Mouse (Mus musculus): ENCODE measurements around the gene 1110059E24Rik. TPM values are rescaled to one million over a fixed set of nuclear protein-coding genes. Genes with fewer than 3 reads are reported as not detected.
A peak's percentile ranks its signal among the peaks of the same experiment; 100 is the strongest.
"Not testable (repeated sequence)": the region's sequence is repeated elsewhere in the genome, so short reads cannot be mapped to it uniquely, and the experiment has no call there.

The 1110059E24Rik gene
- total RNA-seq, 1 experiment from 2014 or later = 68.2 TPM

DNA sequence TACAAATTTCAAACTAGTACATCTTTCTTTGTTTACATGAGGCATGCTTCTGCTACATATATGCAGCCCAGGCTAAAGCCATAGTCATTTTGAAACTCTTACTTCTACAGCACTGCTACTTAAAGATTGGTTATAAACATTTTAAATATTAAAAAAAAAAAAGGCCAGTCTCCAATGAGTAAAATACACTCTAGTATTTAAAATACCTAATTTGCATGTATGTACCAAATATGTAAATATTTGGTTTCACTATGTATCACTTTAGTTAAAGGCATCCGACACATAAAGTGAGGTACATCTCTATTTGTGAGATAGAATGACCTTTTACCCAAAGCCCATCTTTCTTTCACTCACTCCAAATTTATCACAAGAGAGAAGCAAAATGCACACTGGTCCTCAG is 23.7 kb downstream of the 1110059E24Rik start:
- ATAC-seq (replicated peaks; ENCODE audit: insufficient number of reproducible peaks, low FRiP score, low TSS enrichment, poor library complexity, severe bottlenecking) = no peak

DNA sequence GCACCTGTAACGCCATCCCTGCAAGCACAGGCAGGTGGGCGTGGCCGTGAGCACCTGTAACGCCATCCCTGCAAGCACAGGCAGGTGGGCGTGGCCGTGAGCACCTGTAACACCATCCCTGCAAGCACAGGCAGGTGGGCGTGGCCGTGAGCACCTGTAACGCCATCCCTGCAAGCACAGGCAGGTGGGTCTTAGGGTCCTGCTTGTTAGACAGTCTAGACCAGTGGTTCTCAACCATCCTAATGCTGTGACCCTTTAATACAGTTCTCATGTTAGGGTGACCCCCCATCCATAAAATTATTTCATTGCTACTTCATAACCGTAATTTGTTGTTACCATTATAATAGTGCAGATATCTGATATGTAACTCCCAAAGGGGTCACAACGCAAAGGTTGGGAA is 24.3 kb downstream of the 1110059E24Rik start:
- ATAC-seq (replicated peaks; ENCODE audit: insufficient number of reproducible peaks, low FRiP score, low TSS enrichment, poor library complexity, severe bottlenecking) = not testable (repeated sequence)

DNA sequence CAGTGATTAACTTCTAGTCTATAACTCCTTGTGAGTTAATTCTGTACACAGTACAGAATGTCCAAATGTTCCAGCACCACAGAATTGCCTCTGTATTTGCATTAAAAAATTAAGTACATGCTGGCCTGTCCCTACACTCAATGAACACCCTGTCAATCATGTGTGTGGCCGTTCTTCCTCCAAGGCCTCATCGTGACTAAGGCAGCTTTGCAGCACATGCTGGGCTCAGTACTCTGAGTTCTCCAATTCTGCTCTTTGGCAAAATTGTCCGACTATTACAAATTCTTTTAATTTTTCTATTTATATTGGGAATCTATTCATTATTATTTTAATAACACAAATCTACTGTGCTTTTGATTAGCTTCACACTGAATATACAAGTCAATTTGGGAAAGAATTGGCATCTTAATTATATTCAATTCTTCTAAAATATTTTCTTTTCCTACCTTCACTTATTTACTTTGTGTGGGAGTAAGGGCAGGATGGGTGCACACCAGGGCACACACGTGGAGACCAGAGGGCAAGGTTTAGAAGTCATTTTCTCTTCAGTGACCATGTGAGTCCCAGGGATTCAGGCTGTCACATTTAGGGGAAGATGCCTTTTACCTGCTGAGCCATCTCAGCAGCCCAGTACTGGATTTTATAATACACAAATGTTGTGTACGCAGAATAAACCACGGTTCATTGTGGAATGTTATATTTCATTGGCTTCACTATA is 26.3 kb downstream of the 1110059E24Rik start:
- no peak for ATAC-seq (replicated peaks; ENCODE audit: insufficient number of reproducible peaks, low FRiP score, low TSS enrichment, poor library complexity, severe bottlenecking)

DNA sequence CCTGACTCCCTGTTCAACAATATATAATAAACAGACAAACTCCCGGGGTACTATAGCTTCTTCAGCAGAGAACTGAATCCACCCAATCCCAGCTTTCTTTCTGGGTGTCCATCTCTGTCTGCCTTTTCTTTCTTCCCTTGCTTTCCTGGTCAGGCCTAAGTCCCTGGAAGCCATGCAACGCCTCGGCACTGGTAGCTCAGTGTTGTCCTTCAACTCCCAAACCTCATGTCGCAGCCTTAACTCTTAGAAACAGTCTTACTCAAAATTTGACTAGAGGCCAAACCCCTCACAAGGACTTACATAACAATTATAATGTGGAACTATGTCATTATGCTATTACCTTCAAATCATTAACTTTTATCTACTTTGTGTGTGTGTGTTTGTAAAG is 28.6 kb downstream of the 1110059E24Rik start:
- no peak for ATAC-seq (replicated peaks; ENCODE audit: insufficient number of reproducible peaks, low FRiP score, low TSS enrichment, poor library complexity, severe bottlenecking)

DNA sequence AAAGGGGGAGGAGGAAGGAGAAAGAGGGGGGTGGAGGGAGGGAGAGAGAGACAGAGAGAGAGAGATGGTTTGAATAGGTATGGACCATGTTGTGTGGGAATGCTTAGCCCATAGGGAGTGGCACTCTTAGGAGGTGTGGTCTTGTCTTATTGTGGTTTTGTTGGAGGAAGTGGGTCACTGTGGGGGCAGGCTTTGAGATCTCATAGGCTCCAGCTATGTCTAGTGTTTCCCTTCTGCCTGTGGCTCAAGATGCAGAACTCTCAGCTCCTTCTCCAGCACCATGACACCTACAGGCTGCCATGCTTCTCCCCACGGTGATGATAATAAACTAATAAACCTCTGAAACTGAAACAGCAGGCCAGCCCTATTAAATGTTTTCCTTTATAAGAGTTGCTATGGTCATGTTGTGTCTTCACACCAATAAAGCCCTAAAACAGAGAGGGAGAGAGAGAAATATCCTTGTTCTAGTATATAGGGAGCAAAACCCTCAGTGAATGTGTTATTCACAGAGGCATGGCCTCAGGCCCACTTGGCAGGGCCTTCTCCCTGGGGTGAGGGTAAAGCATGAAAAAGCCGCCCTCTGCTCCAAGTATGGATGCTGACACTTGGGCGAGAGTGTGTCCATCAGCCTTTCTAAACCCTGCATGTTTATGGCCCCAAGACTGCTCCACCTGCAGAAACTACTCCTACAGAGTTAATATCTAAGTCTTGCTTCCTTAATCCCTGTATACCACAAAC is 29.2 kb downstream of the 1110059E24Rik start:
- ATAC-seq (replicated peaks; ENCODE audit: insufficient number of reproducible peaks, low FRiP score, low TSS enrichment, poor library complexity, severe bottlenecking) = peak; percentile 70

DNA sequence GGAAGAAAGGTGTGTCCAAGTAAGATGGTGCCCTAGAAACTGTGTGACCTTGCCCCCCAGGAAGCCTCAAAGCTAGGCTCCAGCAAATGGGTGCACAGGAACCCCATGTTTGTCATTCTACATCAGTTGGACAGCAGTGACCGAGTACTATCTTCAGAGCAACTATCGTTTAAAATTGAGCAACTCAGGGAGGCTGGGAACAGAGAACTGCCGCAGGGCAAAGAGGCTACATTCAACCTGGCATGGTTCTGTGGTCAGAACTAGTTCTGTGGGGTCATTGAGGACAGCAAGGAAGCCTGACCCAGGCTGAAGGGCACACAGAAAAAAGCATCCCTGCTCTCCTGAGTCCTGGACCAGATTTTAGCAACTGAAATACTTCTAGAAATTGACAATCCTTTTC is 37.0 kb downstream of the 1110059E24Rik start:
- no peak for ATAC-seq (replicated peaks; ENCODE audit: insufficient number of reproducible peaks, low FRiP score, low TSS enrichment, poor library complexity, severe bottlenecking)

GRCm38 (mm10) chr19:21611725-21612575 is 40.8 kb downstream of the 1110059E24Rik start:
- ATAC-seq (replicated peaks; ENCODE audit: insufficient number of reproducible peaks, low FRiP score, low TSS enrichment, poor library complexity, severe bottlenecking) = no peak

- ATAC-seq (replicated peaks; ENCODE audit: insufficient number of reproducible peaks, low FRiP score, low TSS enrichment, poor library complexity, severe bottlenecking) = no peak
Measured at GRCm38 (mm10) chr19:21611297-21611696, 41.5 kb downstream of the 1110059E24Rik start.

DNA sequence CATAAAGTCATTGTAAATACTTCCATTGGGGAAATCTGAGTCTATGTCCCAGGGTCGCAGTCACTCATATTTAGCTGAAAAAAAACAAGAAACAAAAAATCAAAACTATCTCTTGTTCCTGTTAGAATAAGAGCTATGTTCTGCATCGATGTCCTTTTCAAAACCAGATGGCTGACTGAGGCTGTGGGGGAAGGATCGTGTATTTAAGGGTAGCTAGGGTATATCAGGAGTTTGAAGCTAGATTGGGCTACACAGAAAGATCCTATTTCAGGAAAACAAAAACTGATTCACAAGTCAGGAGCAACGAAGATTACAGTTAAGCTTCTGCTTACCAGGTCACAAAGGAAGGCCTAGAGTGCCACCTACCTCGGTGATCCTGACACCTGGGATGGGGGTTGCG is 42.5 kb downstream of the 1110059E24Rik start:
- ATAC-seq (replicated peaks; ENCODE audit: insufficient number of reproducible peaks, low FRiP score, low TSS enrichment, poor library complexity, severe bottlenecking) = no peak

DNA sequence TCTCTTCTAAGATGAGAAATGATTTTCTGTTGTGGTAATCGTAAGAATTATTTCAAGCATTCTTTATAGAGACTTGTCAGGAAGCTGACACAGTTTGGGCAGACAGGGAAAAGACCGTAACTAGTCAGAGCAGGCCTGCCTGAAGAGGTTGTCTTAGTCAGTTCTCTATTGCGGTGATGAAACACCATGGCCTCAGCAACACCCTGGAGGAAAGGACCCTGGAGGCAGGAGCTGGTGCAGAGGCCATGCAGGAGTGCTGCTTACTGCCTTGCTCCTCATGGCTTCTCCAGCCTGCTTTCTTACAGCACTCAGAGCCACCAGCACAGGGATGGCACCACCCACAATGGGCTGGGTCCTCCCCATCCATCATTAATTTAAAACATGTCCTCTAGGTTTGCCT is 47.5 kb downstream of the 1110059E24Rik start:
- ATAC-seq (replicated peaks; ENCODE audit: insufficient number of reproducible peaks, low FRiP score, low TSS enrichment, poor library complexity, severe bottlenecking) = no peak

DNA sequence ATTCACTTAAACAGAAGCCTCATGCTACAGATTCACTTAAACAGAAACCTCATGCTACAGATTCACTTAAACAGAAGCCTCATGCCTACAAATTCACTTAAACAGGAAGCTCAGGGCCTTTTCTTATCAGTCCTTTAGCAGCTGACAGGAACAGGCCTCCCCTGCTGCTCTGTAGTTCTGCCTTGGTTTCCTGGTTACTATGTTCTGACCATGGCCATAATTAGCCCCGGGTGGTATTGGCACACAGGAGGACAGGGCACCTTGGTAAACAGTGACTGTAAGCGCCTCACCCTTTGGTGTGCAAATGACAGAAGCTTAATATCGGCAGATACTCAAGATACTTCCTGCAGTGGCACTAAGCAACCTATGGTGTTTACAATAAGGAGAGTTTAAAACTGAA is 48.9 kb downstream of the 1110059E24Rik start:
- ATAC-seq (replicated peaks; ENCODE audit: insufficient number of reproducible peaks, low FRiP score, low TSS enrichment, poor library complexity, severe bottlenecking) = no peak

DNA sequence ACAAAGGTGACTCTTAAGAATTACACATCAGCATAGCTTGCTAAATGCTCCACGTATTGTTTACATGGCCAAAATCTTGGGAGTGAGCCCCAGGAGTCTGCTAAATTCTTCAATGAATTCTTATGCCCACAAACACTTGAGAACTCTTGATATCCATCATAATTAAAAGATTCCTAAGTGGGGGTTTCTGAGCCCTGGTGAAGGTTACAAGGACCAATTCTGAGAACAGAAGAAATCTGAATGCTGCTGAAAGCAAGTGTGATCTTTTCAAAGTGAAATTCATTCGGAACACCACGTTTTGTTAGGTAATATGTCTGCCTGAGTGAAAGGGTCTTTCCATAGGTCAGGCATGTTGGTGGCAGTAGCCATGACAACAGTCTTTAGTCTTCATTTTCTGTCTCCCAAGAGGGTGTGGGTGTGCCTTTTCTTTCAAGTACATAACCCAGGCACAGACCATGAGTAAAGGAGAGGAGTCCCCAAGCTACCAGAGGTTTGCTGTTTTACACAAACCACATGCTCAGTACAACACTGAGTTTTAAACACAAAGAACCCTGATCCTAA is 51.2 kb downstream of the 1110059E24Rik start:
- ATAC-seq (replicated peaks; ENCODE audit: insufficient number of reproducible peaks, low FRiP score, low TSS enrichment, poor library complexity, severe bottlenecking) = no peak

GRCm38 (mm10) chr19:21598659-21599352 is 54.0 kb downstream of the 1110059E24Rik start:
- no peak for ATAC-seq (replicated peaks; ENCODE audit: insufficient number of reproducible peaks, low FRiP score, low TSS enrichment, poor library complexity, severe bottlenecking)

DNA sequence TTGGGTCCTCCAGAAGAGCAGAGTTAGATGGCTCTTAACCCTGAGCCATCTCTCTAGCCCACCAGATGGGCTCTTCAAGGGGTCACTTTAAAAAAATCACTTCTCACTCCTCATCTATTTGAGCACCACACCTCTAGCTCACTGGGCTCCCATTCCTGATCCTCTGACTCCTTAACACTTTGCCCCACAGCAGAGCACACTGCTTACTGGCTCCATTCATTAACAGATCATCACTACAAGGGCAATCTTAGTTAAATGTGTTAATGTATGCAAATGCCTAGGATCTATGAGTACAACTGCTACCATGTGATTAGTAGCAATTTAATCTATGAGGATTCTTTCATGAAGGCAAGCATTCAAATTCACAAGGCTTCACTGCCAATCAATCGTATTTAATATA is 58.1 kb downstream of the 1110059E24Rik start:
- ATAC-seq (replicated peaks; ENCODE audit: insufficient number of reproducible peaks, low FRiP score, low TSS enrichment, poor library complexity, severe bottlenecking) = no peak

GRCm38 (mm10) chr19:21592216-21592615 is 60.6 kb downstream of the 1110059E24Rik start:
- ATAC-seq (replicated peaks; ENCODE audit: insufficient number of reproducible peaks, low FRiP score, low TSS enrichment, poor library complexity, severe bottlenecking) = not testable (repeated sequence)

GRCm38 (mm10) chr19:21589888-21590287 is 62.9 kb downstream of the 1110059E24Rik start:
- ATAC-seq (replicated peaks; ENCODE audit: insufficient number of reproducible peaks, low FRiP score, low TSS enrichment, poor library complexity, severe bottlenecking) = no peak

DNA sequence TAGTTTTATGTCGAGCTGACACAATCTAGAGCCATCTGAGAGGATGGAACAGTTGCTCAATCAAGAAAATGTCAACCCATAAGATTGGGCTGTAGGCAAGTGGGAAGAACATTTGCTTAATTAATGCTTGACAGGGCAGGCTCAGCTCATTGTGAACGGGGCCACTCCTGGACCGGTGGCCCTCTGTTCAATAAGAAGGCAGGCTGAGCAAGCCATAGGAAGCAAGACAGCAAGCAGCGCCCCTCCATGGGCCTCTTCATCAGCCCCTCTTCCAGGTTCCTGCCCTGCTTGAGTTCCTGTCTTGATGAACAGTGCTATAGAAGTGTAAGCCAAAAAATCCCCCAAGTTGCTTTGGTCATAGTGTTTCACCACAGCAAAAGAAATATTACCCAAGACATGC is 65.2 kb downstream of the 1110059E24Rik start:
- no peak for ATAC-seq (replicated peaks; ENCODE audit: insufficient number of reproducible peaks, low FRiP score, low TSS enrichment, poor library complexity, severe bottlenecking)

DNA sequence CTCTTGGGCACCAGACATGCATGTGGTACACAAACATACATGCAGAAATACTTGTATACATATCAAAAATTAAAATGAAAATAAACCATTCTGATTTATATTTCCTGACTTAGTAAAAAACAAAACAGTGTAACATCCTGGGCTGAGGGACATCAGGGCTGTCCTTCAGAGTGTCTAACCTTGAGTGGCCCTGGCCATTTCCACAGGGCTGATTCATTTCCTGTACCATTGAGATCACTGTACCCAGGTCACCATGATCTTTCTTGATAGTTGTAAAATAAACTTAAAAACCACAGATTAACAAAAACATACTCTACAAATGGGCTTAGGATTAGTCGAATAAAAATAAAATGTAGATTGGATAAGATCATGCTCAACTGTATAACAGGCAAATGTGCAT is 66.2 kb downstream of the 1110059E24Rik start:
- no peak for ATAC-seq (replicated peaks; ENCODE audit: insufficient number of reproducible peaks, low FRiP score, low TSS enrichment, poor library complexity, severe bottlenecking)

- no peak for ATAC-seq (replicated peaks; ENCODE audit: insufficient number of reproducible peaks, low FRiP score, low TSS enrichment, poor library complexity, severe bottlenecking)
Measured at GRCm38 (mm10) chr19:21585868-21586267, 66.9 kb downstream of the 1110059E24Rik start.
